ENCODE assay signal across 9 mouse cellular contexts in genomic region chr8:8274211-8274641, GRCm38 (mm10).
DNase-seq lines count a peak whose midpoint lies in the region; ATAC-seq lines count a peak whose summit lies in the region.
"Had no signal": no experiment of that assay in that cellular context is flagged by ENCODE, and none has a peak within 500 bp of the region (broad histone marks: within the 10 kb centered on the region; RNA-seq: fewer than 3 reads in every experiment).

No protein-coding gene starts in this region.

- intact Hi-C loops in heart, postnatal 10 days (cut with DNase I): no loop called here

- DNase-seq in heart, postnatal 10 days: peak; percentile 24 to 27
- no peak for DNase-seq in heart, adult 11 months
- peak; percentile 90 for DNase-seq in 3T3-L1 (ENCODE audit: low read depth, low spot score)
- DNase-seq in Muller cell, postnatal 12 days (ENCODE audit: inconsistent ontology term): peak; percentile 93
- peak; percentile 68 to 70 for DNase-seq in cerebellum, postnatal 10 days
- no peak for DNase-seq in neural tube, embryonic 10.5 days (ENCODE audit: extremely low spot score, low spot score)
- DNase-seq: gastrocnemius, postnatal 25 days; liver had no signal

- no peak for ATAC-seq in CD4-positive, CD25-positive, alpha-beta regulatory T cell, adult 4 months

Comparison
In these comparisons a context has a peak if more than half of its experiments do, and no peak if none do; other contexts are left out.
1. DNase-seq: peak in heart, postnatal 10 days (2 of 2), 3T3-L1 (single experiment), Muller cell, postnatal 12 days (single experiment) and cerebellum, postnatal 10 days (2 of 2); none in heart, adult 11 months (single experiment) and neural tube, embryonic 10.5 days (single experiment).